Mouse (Mus musculus) ovary, postnatal 36 days (tissue): ENCODE data around the gene Cmah.
A peak's percentile ranks its signal among the peaks of the same experiment; 100 is the strongest.

Source experiments
- DNase-seq: peaks from one replicate; pipeline ENCODE4 v3.0.0; 2022; ENCODE audit warnings: low spot score, mixed read lengths

Gene Cmah

DNA sequence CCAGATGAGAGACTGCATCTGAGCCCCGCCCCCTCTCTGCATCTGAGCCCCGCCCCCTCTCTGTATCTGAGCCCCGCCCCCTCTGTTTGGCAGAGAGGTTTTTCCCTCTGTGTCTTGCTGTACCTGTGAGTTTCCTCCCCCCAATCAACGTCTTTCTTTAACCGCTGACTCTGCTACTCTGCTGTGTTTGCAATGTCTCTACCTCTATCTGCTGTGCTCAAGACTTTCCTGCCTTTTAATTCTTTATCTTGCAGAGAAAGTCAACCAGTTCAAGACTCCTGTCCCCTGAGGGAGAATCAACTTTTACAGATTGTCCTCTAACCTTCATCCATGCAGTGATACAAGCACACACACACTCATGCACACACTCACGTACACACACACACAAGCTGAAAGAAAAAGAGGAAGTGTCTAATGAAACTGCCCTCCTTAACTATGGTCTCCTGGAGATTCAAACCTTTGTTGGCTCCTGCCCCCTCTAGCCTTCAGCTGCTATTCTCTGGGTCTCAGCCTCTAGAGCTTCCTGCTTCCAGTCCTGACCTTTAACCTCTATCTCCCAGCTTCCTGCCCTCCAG lies 188.0 kb downstream of the Cmah start:
- no peak for DNase-seq

DNA sequence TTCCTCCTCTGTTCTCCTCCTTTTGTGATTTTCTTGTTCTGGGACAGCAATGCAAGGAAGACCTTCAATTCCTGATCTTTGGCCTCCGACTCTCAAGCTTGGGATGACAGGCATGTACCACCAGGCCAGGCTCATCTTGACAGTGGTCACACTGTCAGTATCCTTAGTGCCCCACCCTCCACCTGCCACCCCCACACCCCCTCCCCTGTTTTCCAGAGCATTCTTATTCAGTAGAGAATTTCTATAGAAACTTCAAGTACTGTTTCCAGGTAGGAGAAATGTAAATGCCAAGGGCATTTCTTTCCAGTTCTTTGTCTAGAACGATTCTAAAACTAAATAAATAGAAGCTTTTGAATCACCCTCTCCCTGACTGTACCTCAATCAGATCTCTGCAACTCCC lies 190.6 kb downstream of the Cmah start:
- no peak for DNase-seq

DNA sequence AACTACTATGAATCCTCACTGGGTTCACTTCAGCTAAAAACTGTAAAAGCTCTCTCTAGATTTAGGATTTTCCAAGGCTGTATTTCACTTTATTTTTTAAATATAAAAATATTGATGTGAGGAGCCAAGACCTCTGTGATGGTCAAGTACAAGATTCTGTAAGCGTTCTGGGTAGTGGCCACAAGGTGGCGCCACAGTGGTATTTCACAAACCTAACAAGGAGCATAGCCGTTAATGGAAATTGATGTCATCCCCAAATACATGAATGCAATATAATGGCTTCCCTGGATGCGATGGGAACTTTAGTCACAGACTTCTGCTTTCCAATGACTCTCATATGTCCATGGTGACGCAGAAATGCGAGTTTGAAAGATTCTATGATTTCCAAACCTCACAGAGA lies 191.7 kb downstream of the Cmah start:
- peak; percentile 31 for DNase-seq

DNA sequence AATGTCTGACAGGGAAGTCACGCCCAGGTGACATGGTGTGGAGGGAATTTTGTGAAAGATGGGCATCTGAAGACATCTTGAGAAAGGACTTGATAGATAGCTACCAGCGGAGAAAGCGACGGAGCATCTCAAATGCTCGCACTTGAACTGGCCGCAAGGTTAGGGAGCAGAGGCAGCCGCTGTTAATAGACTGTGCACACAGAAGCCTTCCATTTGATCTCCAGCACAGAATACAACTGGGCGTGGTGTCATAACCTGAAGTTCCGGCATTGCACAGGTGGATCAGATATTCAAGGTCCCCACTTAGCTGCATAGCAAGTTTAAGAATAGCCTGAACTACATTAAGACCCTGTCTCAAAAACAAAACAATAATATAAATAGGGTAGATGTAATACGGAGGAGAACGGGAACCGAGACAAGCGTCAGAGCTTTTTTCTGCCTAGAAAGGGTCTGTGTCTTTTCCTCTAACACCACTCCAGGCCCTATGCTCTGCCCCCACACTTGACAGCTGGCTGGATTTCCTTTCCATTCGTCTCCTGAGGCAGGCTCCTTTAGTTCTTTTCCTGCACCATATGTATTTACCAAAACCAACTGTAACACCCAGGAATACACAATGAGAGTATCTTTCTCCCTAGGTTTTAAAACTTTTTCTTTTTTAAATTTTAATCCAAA lies 192.9 kb downstream of the Cmah start:
- DNase-seq, result no peak

DNA sequence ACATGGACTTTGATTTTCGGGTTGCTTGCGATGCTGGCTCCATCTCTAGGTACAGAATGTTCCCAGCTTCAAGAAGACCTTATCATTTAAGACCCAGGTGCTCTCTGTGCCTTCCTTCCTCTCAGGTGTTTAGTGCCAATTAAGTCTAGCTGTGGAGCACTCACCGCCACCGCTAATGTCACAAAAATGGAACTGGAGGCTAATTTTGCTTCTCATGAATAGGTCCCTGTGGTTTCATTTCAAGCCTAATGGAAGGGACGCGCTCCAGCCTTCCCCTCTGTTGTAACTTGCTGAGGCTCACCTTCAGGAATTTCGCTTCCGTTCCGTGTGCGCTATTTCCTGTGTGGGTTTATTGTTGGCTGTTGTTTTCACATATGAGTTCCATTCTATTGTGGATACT lies 193.6 kb downstream of the Cmah start:
- DNase-seq, result no peak

DNA sequence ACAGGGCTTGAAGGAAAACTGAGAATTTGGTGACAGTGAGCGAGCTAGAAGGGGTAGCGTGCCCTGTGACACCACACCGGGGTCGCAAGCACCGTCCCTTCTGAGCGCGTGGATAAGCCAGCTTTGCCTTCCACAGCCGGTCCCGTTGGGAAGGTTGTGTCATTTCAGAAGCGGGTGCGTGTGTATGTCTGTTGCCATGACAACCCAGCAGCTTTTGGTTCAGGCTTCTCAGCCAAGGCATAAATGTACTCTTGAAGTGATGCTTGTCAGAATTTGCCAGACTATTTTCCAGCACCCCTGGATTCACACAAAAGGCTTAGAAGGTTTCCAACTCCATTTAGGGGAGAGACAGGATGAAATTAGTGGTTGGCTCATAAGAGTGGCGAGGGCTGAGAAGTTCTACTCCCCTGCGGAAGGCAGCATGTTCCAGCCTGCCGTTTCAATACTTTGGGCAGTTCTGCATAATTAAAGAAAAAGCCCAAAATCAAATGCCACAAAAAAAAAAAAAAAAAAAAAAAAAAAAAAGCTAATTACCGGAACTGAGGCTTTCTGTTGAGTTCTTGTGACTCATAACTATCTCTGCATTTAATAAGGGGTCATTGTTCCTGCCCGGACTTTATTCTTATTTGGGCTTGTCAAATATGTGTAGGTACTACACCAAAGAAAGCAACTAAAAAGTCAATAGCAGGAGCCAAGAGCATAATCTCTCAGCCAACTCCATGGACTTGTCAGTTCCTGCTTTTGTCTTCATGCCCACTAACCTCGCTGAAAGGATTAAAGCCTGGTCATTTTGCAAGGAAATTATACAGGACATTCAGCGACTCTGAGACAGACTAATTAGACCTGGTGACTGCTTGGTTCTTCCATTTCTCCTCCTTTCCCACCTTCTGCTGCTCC lies 194.5 kb downstream of the Cmah start:
- no peak for DNase-seq

DNA sequence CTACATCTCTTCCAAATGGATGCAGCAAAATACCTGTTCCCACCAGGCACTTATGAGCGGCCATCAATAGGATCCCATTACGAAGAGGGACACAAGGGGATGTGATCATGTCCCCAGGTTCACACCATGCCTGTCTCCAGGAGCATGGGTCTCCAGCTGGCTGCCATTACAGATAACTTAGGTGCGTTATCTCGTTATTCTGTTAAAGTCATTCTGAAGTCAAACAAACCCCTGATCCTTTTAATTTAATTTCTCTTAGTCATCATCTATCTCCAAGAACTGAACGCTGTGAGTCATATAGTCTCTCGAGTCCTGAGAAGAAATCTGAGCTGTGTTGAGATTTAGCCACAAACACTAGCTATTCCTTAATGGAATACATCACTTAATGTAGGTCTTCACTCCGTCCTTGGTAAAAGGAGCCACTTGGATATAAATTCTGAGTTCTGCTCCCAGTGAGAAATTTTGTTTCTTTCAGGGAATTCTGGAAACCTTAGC lies 195.2 kb downstream of the Cmah start:
- DNase-seq, result no peak

DNA sequence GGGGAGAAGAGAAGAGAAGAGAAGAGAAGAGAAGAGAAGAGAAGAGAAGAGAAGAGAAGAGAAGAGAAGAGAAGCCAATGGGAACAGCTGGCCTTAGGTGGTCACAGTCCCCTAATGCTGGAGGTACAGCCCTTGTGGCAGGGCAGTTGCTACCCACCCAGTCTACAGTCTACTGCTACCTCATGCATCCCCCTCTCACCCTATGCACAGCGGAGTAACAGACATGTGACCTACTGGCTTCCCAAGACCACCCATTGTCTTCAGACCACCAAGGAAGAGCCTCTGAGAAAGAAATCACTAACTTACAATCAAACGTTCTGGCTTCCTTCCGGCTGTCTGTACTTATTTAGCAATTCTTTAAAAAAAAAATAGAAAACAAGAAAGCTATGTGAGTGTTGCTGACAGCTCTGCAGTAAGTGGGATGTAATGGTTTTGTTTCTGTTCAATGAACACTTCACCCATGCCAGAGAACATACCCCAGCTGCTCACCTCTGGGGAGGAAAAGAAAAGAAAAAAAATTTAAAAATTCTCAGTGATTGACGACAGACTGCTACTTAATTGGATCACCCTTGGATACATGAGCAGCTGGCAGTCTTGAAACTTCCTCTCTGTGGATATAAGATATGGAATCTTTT lies 196.5 kb downstream of the Cmah start:
- DNase-seq, result no peak

DNA sequence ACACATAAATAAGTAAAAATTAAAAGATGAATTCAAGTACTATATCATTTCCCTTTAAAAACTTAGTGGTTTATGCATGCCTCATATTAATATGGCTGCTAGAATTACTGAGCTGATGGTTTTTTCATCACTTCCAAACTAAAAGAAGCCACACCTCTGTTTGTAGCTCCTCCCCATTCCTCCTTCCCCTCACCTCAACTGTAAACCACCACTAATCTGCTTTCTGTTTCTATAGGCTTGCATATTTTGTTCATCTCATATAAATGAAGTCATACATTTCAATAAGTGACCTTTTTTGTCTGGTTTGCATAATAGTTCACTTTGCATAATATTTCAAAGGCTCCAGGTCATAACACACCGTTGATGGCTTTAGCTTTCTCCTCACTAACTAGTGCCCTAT lies 197.3 kb downstream of the Cmah start:
- DNase-seq, result no peak

DNA sequence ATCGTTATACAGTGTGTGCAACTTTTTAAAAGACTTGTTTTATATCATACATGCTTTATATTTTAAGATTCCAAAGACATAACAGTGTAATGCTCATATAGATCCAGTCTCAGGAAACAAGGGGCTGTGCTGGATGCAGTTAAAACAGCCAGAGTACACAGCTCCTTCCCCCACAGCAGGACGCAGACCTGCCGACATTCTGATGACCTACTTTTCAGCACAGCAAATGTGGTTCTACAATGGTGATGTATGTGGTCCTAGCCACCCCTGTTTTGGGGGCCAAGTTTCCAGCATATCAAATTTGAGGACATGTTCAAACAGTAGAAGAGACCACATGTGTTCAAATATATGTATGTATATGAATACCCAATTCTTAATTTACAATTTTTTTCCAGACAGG lies 198.3 kb downstream of the Cmah start:
- no peak for DNase-seq

DNA sequence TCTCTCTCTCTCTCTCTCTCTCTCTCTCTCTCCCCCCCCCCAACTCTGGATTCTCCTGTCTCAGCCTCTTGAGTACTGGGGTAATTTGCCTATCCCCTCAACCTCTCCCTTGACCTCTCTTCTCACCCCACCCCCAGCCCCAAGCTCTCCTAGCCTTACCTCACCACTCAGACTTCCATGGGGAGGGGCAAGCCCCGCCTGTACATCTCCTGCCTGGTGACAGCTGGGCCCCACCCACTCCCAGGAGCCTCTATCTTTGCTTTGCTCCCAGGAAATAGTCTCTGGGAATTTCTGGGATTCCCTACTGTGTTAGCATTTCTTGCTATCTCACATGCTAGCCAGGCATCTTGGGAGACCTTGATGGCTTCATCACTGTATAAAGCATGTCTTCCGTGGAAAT lies 199.7 kb downstream of the Cmah start:
- DNase-seq, result no peak
